Mouse (Mus musculus) heart, embryonic 14.5 days (tissue): ENCODE results near the gene Tbc1d10b. TPM values are rescaled to one million over a fixed set of nuclear protein-coding genes. Genes with fewer than 3 reads are reported as not detected.

Experiments
- ATAC-seq: fragments of 200-750 bp; cut with Nextera tagmentation; 2 replicates; pipeline ENCODE4 v1.8.0; 2017; ENCODE audit warnings: low read depth, moderate TSS enrichment; ENCODE audit not compliant: insufficient number of reproducible peaks, insufficient read depth, low FRiP score
- H3K27ac ChIP-seq, 2 experiments: fragments of 200-500 bp in 1 of 2; fragments of 300-500 bp in 1 of 2; sonication (generic) in 1 of 2; replicated peaks in 1 of 2; 2 replicates each; pipeline ENCODE4 v1.5.1; 2012 to 2014; ENCODE audit warnings: low read depth in 2 of 2, low read length in 2 of 2, control low read depth in 1 of 2, mild to moderate bottlenecking in 1 of 2, mixed read lengths in 1 of 2; ENCODE audit not compliant: control insufficient read depth in 1 of 2, insufficient read depth in 1 of 2
- H3K27me3 ChIP-seq: fragments of 300-500 bp; sonication (generic); 2 replicates; pipeline ENCODE4 v1.6.1; 2014; ENCODE audit warnings: mild to moderate bottlenecking, low read length, control low read depth; ENCODE audit not compliant: control insufficient read depth, insufficient read depth
- H3K36me3 ChIP-seq: fragments of 300-500 bp; sonication (generic); 2 replicates; pipeline ENCODE4 v1.6.1; 2014; ENCODE audit warnings: mild to moderate bottlenecking, control low read depth, low read length, mixed read lengths; ENCODE audit not compliant: control insufficient read depth, insufficient read depth
- H3K4me1 ChIP-seq, 2 experiments: fragments of 200-500 bp in 1 of 2; fragments of 300-500 bp in 1 of 2; sonication (generic) in 1 of 2; 2 replicates each; pipeline ENCODE4 v1.6.1; 2012 to 2014; ENCODE audit warnings: low read length in 2 of 2, control low read depth in 1 of 2, mixed read lengths in 1 of 2; ENCODE audit not compliant: control insufficient read depth in 2 of 2, insufficient read depth in 2 of 2
- H3K4me2 ChIP-seq: fragments of 300-500 bp; sonication (generic); 2 replicates; pipeline ENCODE4 v1.6.1; 2014; ENCODE audit warnings: mild to moderate bottlenecking, low read length
- H3K4me3 ChIP-seq, 2 experiments: fragments of 200-500 bp in 1 of 2; fragments of 300-500 bp in 1 of 2; sonication (generic) in 1 of 2; 2 replicates each; pipeline ENCODE4 v1.5.1; 2012 to 2014; ENCODE audit warnings: low read length in 2 of 2, mild to moderate bottlenecking in 2 of 2, control low read depth in 1 of 2, low read depth in 1 of 2, moderate library complexity in 1 of 2; ENCODE audit not compliant: control insufficient read depth in 1 of 2, insufficient read depth in 1 of 2
- H3K9ac ChIP-seq: fragments of 300-500 bp; sonication (generic); 2 replicates; pipeline ENCODE4 v1.6.1; 2014; ENCODE audit warnings: mild to moderate bottlenecking, low read length
- H3K9me3 ChIP-seq: fragments of 300-500 bp; sonication (generic); 2 replicates; pipeline ENCODE4 v1.6.1; 2016; ENCODE audit warnings: low read length, control low read depth; ENCODE audit not compliant: control insufficient read depth
- WGBS: fragments of 180-500 bp; shearing (Covaris S2); extraction: QIAGEN DNeasy Blood & Tissue Kit; methylation state at CpG from one replicate; pipeline ENCODE4 v1.1.7; 2014; 5-methylcytosine and 5-hydroxymethylcytosine counted together
- polyA plus RNA-seq: library from polyadenylated mRNA; unstranded; fragments of >200 nt; fragmentation: Nextera tagmentation; extraction: Ambion mirVana; gene quantifications from 2 replicates; pipeline ENCODE4 v1.2.1, GENCODE M21; 2014

Tbc1d10b gene
- 20.2 and 21.2 TPM in 2 replicates for polyA plus RNA-seq

DNA sequence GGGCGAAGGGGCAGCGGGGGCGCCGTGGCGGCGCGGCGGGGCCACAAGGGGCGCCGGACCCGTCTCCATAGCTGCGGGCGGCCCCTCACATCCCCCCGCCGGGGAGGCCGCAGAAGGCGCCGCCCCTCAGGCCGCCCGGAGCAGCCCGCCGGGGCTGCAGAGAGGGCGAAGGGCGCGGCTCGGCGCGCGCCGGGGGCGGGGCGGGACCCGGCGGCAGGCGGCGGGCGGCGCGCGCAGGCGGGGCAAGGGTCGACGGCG lies at the start of gene Tbc1d10b:
TSS of gene Tbc1d10b (minus strand) at position 174 of the 258 bp plus-strand sequence.
- peak within 1 kb of the TSS; percentile 82 to 86 for H3K27ac ChIP-seq
- no peaks in the 10 kb centered on the region for H3K27me3 ChIP-seq
- peak within 1 kb of the TSS; percentile 92 for H3K4me3 ChIP-seq
- H3K36me3 ChIP-seq, result peaks cover 20% of the 10 kb centered on the region
- H3K9me3 ChIP-seq, result no peaks in the 10 kb centered on the region
- peak within 1 kb of the TSS; percentile 96 for H3K4me2 ChIP-seq
- ATAC-seq, result no peak
- H3K4me1 ChIP-seq, result peaks cover 8 to 29% of the 10 kb centered on the region in 2 experiments
- WGBS, result 0% methylated on average over 12 of the region's 44 CpGs
- peak within 1 kb of the TSS; percentile 97 for H3K9ac ChIP-seq

DNA sequence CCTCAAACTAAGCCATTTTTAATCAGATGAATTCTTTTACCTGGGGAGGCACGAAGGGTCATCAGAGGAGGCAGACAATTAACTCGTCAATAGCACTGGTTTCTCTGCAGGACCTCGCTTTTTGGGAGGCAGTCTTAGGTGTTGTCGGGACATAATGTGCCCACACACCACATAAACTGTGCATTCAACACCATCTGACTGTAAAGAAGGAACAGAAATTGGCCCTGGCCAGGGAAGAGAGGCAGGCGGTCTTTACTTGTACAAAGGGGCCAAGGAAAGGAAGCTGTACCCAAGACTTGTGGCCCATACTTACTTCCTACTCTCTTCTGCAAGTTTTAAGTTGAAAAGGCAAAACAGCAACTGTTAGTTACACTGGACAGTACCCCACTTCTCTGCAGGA lies 48.2 kb upstream of the Tbc1d10b start:
- H3K9ac ChIP-seq, result no peak overlapping the region
- 86% methylated on average over 5 of the region's 5 CpGs for WGBS
- peaks cover 19% of the 10 kb centered on the region for H3K36me3 ChIP-seq
- no peak for ATAC-seq
- H3K4me1 ChIP-seq, result peaks cover 2 to 21% of the 10 kb centered on the region in 2 experiments; a peak in 3 of 4 replicates
- no peak overlapping the region for H3K4me3 ChIP-seq
- H3K9me3 ChIP-seq, result no peaks in the 10 kb centered on the region
- H3K27ac ChIP-seq, result no peak overlapping the region
- no peak overlapping the region for H3K4me2 ChIP-seq
- no peaks in the 10 kb centered on the region for H3K27me3 ChIP-seq

DNA sequence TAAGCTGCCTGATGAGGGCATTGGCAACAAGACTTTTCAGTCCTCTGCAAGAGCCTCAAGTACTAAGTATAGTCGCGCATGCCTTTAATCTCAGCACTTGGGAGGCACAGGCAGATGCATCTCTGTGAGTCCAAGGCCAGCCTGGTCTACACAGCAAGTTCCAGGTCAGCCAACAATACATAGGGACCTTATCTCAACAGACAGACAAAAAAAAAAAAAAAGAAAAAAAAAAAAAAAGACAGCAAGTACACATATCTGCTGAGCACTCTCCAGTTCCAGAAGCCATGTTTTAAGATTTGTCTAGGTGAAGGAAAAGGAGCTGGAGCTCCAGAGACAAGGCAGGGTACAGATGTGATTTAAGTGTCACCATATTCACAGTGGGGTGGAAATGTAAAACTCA lies 47.7 kb upstream of the Tbc1d10b start:
- Histone ChIP-seq H3K9me3 (no peaks in the 10 kb centered on the region), H3K4me1 (peaks cover 1 to 18% of the 10 kb centered on the region in 2 experiments; a peak in 3 of 4 replicates), H3K27ac (no peak overlapping the region), H3K4me3 (no peak overlapping the region), H3K36me3 (peaks cover 21% of the 10 kb centered on the region), H3K4me2 (no peak overlapping the region), H3K27me3 (no peaks in the 10 kb centered on the region), H3K9ac (no peak overlapping the region)
- WGBS, result 86% methylated on average over 2 of the region's 2 CpGs
- ATAC-seq, result no peak

DNA sequence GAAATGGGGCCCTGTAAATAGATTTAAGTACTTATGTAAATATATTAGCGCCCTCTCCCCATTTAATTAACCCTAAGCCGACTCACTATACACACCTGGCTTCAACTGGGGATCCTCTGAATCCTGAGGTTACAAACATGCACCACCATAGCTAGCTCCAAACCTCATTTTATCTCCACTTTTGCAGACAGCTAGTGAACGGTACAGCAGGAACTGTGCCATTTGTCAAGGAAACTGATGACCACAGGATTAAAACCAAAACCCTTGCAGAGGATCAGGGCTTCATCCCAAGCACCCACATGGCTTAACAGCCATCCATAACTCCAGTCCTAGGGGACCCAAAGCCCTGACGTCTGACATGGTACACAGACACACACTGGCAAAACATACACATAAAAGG lies 46.7 kb upstream of the Tbc1d10b start:
- peaks cover 25% of the 10 kb centered on the region for H3K36me3 ChIP-seq
- ATAC-seq, result no peak
- H3K9ac ChIP-seq, result peak overlapping the region; percentile 85
- peaks cover 0 to 17% of the 10 kb centered on the region in 2 experiments; a peak in 3 of 4 replicates for H3K4me1 ChIP-seq
- 30% methylated on average over 4 of the region's 4 CpGs for WGBS
- H3K4me2 ChIP-seq, result peak overlapping the region; percentile 82
- H3K27ac ChIP-seq, result no peak overlapping the region
- no peaks in the 10 kb centered on the region for H3K27me3 ChIP-seq
- H3K4me3 ChIP-seq, result peak overlapping the region in 1 of 2 experiments; percentile 67; a peak in 2 of 4 replicates
- no peaks in the 10 kb centered on the region for H3K9me3 ChIP-seq

DNA sequence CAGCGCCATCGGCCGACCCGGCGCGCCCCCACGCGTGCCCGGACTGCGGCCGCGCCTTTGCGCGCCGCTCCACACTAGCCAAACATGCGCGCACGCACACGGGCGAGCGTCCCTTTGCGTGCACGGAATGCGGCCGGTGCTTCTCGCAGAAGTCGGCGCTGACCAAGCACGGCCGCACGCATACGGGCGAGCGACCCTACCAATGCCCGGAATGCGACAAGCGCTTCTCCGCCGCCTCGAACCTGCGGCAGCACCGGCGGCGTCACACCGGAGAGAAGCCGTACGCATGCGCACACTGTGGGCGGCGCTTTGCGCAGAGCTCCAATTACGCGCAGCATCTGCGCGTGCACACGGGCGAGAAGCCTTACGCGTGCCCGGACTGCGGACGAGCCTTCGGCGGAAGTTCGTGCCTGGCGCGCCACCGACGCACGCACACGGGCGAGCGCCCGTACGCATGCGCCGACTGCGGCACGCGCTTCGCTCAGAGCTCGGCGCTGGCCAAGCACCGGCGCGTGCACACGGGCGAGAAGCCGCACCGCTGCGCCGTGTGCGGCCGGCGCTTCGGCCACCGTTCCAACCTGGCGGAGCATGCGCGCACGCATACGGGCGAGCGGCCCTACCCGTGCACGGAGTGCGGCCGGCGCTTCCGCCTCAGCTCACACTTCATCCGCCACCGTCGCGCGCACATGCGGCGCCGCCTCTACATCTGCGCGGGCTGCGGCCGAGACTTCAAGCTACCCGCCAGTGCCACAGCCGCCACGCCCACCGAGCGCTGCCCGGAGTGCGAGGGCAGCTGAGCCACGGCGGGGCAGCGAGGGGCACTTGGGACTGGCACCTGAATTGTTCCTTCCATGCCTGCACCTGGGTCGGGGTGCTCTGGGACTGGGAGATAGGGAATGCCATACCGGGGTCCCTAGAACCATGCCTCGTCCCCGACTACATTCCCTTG lies 45.8 kb upstream of the Tbc1d10b start:
- H3K4me2 ChIP-seq, result peak overlapping the region; percentile 82
- H3K27ac ChIP-seq, result peak overlapping the region; percentile 79 to 85
- H3K9me3 ChIP-seq, result no peaks in the 10 kb centered on the region
- H3K4me1 ChIP-seq, result peaks cover 0 to 8% of the 10 kb centered on the region in 2 experiments; a peak in 2 of 4 replicates
- H3K4me3 ChIP-seq, result peak overlapping the region; percentile 67 to 76
- peak; percentile 91 for ATAC-seq
- peaks cover 32% of the 10 kb centered on the region for H3K36me3 ChIP-seq
- peak overlapping the region; percentile 85 for H3K9ac ChIP-seq
- WGBS, result under 1% methylated on average over 135 of the region's 136 CpGs
- H3K27me3 ChIP-seq, result no peaks in the 10 kb centered on the region

DNA sequence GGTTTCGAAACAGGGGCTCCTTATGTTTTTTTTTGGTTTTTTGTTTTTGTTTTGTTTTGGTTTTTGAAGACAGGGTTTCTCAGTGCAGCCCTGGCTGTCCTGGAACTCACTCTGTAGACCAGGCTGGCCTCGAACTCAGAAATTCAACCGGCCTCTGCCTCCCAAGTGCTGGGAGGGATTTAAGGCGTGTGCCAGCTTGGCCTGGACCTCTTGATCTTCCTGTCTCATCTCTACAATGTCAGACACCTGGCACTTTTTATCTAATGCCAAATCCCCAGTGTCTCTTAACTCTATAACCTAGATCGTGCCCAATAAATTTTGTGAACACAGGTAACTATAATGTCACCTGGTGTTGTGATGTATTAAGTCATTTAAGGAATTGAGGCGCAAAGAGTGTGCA lies 45.1 kb upstream of the Tbc1d10b start:
- 80% methylated on average over 6 of the region's 6 CpGs for WGBS
- Histone ChIP-seq H3K4me1 (peaks cover 0 to 7% of the 10 kb centered on the region in 2 experiments; a peak in 2 of 4 replicates), H3K9ac (peak overlapping the region; percentile 85), H3K36me3 (peaks cover 36% of the 10 kb centered on the region), H3K9me3 (no peaks in the 10 kb centered on the region), H3K27ac (peak overlapping the region; percentile 79 to 85), H3K27me3 (no peaks in the 10 kb centered on the region), H3K4me3 (peak overlapping the region; percentile 67 to 76), H3K4me2 (peak overlapping the region; percentile 82)
- no peak for ATAC-seq

DNA sequence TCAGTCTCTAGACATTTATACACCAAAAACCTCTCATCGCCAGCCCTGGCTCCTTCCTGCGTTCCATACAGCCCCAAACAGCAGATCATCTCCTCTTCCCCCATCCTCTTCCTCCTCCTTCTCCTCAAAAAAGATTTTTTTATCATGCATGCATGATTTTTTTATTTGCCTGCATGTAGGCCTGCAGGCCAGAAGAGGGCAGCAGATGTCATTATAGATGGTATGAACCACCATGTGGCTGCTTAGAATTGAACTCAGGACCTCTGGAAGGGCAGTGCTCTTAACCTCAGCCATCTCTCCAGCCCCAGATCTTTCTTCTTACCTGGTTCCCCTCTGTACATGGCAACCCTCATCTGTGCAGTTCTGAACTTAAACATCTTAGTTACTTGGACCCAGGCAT lies 44.1 kb upstream of the Tbc1d10b start:
- Histone ChIP-seq H3K27ac (no peak overlapping the region), H3K4me1 (peaks cover 0 to 7% of the 10 kb centered on the region in 2 experiments; a peak in 2 of 4 replicates), H3K4me2 (no peak overlapping the region), H3K9ac (no peak overlapping the region), H3K9me3 (no peaks in the 10 kb centered on the region), H3K36me3 (peaks cover 41% of the 10 kb centered on the region), H3K4me3 (no peak overlapping the region), H3K27me3 (no peaks in the 10 kb centered on the region)
- no peak for ATAC-seq
- 91% methylated on average over 2 of the region's 2 CpGs for WGBS
